Mouse (Mus musculus) cerebral cortex, adult 2 months (tissue): Measurements from ENCODE around the gene Ralgapb.

ENCODE experiments used
- WGBS: fragments of 180-500 bp; shearing (Covaris S2); methylation state at CpG from one replicate; pipeline ENCODE4 v1.1.7; 2018; 5-methylcytosine and 5-hydroxymethylcytosine counted together

The Ralgapb gene

DNA sequence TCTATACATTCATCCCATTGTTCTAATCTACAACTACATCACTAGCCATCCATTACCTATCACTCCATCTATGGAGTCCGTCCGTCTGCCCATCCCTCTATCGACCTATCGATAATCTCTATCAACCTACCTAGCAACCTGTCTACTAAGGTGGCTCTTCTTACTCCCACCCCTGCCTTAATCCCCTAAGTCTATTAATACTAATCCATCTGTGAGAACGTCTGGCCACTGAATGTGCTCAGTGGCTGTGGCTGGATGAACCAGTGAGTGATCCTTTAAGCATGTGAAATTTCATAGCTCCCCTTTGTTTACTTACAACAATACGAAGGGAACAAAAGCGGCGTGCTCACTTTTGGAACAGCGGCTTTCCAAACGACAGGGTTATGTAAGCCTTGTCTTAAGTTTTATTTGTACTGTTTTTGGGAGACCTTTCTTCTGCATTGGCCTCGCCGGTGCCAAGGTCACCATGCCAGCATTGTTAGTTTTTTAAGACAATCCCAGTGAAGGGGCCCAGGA is 104.2 kb downstream of the Ralgapb start:
- WGBS: 86% methylated on average over 12 of the region's 12 CpGs

DNA sequence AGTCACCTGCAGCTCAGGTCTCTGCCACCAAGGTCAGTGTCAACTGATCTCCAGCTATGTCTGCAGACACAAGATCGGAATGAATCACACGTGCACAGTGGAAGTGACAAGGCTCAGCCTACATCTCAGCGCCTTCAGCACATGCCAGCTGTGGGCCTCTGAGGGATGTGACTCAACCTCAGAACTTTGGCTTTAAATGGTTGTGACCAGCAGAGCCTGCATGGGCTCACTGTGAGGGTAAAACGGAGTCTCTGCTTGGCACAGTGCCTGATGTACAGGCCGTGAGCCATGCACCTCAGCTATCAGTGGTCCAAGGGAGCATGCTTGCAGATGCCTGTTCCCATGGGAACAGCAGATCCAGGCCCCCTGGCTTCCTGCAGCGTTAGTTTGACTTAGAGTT is 108.9 kb downstream of the Ralgapb start:
- 50% methylated on average over 6 of the region's 6 CpGs for WGBS

DNA sequence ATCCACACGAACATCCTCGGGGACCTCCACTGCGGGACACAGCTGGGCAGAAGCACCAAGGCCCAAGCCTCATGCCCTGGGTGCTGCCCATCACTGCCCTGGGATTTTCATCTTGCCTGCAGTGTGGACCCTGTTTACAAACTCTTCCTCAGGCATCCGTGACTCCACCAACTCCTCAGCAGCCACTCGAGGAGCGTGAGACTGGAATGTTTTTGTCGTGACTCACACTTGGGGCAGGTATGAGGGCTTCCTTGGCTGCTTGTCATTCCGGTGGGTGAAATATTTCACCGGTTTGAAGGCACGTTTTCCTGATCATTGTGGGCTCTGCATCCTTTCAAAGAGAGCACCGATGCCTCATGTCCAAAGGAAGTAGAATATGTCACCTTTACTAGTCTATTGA is 109.4 kb downstream of the Ralgapb start:
- WGBS: 77% methylated on average over 11 of the region's 11 CpGs

DNA sequence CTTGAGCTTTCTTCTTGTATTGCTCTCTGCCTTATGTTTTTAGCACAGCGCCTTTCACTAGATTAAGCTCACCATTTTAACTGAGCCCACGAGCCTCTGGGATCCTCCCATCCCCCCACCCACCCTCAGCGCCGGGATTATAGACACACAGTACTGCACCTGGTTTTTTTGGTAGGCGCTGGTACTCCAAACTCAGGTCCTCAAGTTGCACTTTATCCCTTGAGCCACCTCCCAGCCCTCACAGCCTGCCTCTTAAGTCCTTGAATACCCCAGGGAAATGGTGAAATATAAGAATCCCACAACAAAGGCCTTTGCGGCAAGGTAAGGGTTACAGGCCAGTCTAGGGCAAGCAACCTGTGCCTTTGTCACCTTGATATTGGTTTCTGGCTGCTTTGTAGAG is 110.2 kb downstream of the Ralgapb start:
- 75% methylated on average over 6 of the region's 6 CpGs for WGBS

DNA sequence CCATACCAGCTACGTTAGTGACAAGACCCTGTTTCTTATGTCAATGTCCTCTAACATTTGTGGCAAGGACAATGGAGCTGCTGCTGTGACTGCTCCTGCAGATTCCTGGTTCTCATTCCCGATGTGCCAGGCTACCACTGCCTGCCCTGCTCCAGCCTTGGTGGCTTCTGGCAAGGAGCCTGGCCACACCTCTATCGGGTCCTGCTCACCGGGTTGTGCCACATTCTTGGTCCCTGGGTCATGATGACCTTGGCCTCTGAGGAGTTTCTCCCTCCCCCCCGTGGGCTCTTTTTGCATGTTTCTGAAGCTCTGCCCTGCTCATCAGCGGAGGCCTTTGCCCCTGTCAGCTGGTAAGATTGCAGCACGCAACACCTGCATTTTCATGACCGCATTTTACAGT is 113.4 kb downstream of the Ralgapb start:
- WGBS: 68% methylated on average over 8 of the region's 8 CpGs

DNA sequence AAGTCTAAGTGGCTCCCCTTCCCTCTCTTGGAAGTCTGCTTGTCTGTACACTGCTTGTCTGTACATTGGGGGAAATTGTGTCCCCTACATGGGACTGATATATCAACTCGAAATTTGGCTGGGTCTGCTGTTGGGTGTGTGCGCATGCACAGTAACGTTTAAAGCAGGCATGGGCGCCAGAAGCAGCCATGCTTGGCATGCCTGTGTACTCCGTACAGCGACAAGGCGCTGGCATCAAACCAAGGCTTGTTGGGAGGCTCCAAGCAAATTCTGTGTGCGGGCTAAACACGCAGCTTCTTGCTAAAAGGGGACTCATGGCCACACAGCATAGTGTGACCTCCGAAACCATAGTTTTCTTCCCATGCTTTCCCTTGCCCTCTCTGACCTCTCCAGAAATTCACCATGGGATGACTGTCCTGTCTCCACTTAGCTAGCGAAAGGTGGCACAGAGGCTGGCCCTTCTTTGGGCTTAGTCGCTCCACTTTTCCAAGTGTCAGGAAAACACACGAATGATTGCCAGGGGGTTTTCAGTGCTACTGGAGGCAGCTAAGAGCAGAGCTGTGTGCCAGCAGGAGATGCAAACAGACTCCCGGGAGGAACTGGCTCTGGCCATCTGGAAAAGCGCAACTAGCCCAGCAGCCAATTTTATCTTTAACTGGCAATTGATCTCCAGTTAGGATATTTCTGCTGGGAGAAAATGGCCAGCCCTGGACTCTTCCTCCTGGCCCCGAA is 114.6 kb downstream of the Ralgapb start:
- 38% methylated on average over 16 of the region's 16 CpGs for WGBS

DNA sequence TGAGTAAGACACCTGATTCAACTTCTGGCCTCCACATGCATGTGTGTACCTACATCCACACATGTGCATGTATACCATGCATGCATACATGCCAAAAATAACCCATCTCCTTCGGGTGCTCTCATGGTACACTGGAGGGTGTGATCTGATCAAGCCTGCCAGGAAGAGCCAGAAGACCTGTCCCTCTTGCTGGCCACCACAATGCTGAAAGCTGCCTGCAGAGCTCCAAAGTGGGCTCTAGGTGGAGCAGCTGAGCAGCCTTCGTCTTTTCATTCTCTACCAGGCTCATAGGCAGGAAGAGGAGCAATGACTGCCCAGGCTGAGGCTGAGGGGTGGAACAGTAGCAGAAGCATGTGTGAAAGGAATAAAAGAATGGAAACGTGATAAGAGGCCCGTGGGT is 124.4 kb downstream of the Ralgapb start:
- WGBS: 3% methylated on average over 4 of the region's 4 CpGs

DNA sequence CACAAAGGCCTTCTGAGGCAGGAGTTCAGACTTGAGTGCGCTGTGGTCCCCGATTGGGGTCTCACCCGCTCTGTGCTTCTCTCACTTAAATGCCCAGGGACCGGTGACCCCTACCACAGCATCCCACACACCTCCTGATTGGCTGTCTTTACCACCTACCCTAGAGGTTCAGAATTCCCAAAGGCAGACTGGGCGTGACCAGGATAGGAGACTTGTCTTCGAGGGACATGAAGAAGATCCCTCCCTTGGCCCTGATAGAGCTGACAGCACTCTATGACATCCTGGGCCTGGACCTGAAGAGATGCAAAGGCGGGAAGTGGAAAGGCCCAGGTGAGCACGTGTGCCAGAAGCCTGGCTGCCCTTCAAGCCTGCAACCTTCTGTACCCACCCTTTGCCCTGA is 124.9 kb downstream of the Ralgapb start:
- 81% methylated on average over 8 of the region's 8 CpGs for WGBS

DNA sequence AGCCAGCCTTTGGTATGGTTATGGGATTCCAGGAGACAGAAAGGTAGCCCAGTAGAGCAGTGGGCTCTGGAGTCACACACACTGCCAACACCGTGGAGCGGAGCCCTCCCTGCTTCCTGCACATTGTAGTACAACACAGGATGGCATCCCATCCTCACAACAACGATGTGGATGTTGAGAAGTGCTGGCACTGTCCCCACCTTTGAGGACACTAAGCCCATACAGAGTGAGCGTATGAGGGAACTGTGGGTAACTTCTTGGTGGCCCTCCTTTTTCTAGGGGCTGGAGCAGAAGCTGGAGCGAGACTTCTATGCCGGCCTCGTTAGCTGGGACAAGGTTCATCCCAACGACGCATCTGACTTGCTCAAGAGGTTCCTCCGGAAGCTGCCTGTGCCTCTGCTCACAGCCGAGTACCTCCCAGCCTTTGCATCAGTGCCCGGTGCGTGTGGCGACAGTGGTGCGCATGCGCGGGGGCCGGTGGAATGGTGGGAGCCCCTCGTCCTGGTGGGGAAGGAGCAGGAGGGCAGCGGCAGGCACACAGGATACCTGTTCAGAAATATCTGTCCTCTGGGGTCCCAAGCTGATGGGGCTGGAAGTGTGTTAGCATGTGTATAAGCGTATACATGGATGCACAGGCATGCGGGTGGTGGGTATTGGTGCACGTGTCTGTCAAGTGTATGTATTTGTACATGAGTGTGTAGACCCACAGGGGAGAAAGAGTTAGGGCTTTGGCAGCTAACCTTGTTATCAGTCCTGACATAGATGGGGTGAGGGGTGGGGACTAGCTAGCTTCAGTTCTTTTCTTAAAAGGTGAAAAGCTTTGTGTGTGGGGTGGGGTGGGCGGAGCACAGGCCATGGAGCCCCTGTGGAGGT is 130.0 kb downstream of the Ralgapb start:
- 56% methylated on average over 24 of the region's 24 CpGs for WGBS

DNA sequence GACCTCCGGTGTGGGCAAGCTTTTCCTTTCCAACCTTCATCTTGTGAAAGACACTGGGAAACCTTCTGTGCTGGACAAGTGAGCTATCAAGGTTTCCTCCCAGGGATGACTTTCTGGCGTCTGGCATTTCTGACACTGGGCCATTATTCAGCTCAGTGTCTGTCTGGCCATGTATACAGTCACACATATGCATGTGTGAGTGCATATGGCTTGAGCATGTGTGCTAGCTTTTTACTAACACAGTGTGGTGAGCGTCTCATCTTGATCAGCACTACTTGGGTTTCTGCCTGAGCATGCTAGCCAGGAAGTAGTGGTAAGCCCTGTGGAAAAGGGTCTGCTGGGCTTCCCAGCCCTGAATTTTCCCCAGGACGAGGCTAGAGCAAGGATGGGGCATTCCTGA is 131.6 kb downstream of the Ralgapb start:
- 60% methylated on average over 4 of the region's 4 CpGs for WGBS

DNA sequence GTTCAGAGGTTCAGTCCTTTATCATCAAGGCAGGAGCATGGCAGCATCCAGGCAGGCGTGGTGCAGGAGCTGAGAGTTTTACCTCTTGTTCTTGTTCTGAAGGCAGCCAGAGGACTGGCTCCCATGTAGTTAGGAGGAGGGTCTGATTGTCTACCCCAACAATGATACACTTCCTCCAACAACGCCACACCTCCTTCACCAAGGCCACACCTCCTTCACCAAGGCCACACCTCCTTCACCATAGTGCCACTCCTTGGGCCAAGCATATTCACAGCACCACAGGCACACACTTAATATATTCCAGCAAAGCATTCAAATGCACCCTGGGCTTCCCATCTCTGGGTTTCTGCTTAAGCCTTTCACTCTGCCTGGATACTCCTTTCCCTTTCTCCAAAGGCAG is 135.6 kb downstream of the Ralgapb start:
- 83% methylated on average over 2 of the region's 2 CpGs for WGBS

DNA sequence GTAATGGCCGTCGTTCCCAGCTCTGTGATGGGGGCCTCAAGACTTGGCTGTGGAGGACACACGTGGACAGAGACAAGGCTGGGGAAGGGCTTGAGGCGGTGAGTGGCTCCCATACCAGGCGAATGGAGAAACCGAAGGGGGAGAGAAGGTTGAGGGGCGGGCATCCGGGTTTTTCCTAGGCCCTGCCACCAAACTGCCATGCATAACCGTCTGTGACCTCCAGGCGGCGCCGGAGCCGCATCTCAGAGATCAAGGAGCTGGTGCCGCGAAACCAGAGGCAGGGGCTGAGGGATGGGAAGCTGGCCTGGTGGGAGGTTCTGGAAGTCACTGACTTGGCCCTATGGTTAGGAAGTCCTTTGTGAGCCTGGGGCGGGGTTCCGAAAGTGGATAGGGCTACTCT is 137.1 kb downstream of the Ralgapb start:
- 10% methylated on average over 17 of the region's 17 CpGs for WGBS
